Mouse (Mus musculus) heart, postnatal 36 days (tissue): ENCODE results near the gene Gcnt7. TPM values are rescaled to one million over a fixed set of nuclear protein-coding genes. Genes with fewer than 3 reads are reported as not detected.
A peak's percentile ranks its signal among the peaks of the same experiment; 100 is the strongest.

Experiments
- DNase-seq, 2 experiments: peaks; one replicate each; pipeline ENCODE4 v3.0.0; 2021 to 2022
- intact Hi-C: fragments of 180-260 bp; cut with DNase I; formaldehyde crosslinking; loops from one replicate; pipeline ENCODE4 v1.15.1; 2025
- total RNA-seq, 2 experiments: library from RNA; stranded (reverse); gene quantifications; 2 replicates each; pipeline ENCODE4 v1.2.3; 2021

Gene Gcnt7
- not detected for total RNA-seq

DNA sequence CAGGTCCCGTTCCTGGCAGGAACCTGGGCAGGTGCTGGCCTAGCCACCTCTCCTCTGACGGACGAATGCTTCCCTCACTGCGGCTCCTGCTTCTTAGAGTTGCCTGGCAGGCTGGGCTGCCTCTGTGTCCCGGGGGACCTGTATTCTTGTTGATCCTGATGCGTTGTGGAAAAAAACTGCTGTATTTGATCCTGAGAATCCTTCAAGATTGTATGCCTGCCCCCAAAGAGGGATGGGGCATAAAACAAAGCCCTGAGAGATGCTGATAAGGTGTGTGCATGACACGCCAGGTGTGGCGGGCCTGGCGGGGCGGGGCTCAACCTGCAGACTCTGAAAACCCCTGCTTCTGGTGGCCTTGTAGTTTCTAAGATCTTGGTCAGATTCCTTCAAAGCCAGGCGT, at the start of gene Gcnt7:
Gcnt7 (minus strand) TSS at position 101 of the 400 bp plus-strand sequence.
- no peak for DNase-seq
- intact Hi-C loops, result no loop called here

DNA sequence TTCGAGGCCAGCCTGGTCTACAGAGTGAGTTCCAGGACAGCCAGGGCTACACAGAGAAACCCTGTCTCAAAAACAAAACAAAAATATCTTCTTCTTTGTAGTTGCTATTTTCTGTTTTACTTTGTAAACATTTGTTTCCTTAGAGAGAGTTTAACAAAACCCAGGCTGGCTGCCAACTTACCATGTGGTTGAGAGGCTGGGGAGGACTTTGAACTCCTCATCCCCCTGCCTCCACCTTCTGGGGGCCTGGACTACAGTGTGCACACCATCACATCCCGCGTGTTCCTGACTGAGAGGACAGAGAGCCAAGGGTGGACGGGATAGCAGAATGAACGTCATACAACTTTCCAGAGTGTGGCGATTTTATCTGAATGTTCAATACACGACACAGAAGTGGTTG, 47.7 kb upstream of the Gcnt7 start:
- DNase-seq, result no peak
- intact Hi-C loops, result no loop called here

DNA sequence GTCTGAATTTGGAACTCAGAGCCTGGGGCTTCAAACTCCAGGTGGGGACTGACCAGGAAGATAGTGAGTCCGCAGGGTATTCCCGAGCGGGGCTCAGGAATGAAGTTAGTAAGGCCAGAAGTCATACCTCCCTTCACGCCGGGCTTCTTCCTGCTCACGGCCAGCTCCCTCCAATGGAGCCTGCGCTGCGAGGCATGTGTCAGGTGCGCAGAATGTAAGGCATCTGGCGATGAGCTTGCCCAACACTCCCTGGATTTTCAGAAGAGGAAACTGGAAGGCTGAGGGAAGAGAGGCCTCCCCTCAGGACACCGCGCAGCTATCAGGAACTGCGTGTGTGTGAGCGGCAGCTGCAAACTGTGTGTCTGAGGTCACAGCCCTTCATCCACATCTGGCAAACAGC, 43.8 kb upstream of the Gcnt7 start:
- no peak for DNase-seq
- intact Hi-C loops, result loop anchor here (5.0 kb wide), 1 partner anchor 280 kb away; no protein-coding TSS in a partner anchor

DNA sequence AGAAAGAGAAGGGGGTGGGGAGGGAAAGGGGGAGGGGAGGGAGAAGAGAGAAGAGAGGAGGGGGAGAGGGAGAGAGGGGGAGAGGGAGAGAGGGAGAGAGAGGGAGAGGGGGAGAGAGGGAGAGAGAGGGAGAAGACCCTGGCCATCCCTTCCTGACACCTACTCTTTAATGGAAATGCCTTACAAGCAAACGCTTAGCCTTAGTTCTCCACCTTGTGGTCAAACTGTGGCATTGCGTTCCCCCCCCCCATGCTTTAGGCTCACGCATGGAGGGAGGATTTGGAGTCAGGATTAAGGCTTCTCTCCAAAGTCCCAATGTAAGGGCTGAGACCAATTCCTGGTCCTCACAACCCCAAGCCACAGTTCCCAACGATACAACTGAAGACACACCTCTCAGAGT, 42.9 kb upstream of the Gcnt7 start:
- intact Hi-C loops, result loop anchor here (1.0 to 5.0 kb wide), 2 partner anchors 23 to 279 kb away; no protein-coding TSS in a partner anchor

DNA sequence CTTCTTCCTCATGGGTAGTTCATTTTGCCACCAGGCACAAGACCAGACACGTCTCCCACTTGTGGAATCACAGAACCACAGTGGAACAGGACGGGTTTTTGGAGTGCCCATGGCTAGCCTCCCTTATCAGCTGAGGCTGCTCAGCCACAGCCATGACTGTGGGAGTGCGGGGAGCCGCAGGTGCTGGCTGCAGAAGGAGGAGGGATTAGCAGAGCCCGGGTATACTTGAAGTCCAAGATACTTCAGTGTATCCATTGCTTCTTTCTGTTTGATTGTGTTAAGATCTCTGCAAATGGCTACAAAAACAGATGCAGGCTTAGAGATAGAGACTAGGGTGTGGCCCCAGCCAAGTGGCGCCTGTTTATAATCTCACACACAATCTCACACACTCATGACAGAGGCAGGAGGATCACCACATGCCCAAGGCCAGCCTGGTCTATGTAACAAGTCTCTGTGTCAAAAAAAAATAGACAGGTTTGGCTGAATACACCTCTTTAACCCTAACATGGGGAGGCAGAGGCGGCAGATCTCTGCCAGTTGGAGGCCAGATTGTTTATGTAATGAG, 42.4 kb upstream of the Gcnt7 start:
- no peak for DNase-seq
- intact Hi-C loops, result loop anchor here (1.0 to 5.0 kb wide), 2 partner anchors 23 to 279 kb away; no protein-coding TSS in a partner anchor

More for the DNA sequence above, 42.9 kb upstream of the Gcnt7 start:
- peak; percentile 4 to 14 for DNase-seq

DNA sequence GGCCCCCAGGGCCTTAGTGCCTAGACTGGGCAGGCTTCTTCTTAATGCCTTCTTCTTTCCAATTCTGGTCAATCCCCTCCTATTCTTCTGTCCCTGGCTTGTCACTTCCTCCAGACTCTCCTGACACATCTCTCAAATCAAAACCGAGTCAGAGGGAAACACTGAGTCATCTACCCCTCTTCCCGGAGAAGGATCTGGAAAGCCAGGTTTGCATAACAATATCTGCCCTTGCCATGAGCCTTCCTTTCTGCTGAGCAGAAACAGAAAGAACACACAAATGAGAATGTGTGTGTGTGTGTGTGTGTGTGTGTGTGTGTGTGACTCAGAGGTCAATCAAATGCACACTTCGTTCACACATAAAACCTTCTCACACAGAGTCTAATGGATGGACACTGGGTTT, 40.4 kb upstream of the Gcnt7 start:
- intact Hi-C loops, result no loop called here
- no peak for DNase-seq

DNA sequence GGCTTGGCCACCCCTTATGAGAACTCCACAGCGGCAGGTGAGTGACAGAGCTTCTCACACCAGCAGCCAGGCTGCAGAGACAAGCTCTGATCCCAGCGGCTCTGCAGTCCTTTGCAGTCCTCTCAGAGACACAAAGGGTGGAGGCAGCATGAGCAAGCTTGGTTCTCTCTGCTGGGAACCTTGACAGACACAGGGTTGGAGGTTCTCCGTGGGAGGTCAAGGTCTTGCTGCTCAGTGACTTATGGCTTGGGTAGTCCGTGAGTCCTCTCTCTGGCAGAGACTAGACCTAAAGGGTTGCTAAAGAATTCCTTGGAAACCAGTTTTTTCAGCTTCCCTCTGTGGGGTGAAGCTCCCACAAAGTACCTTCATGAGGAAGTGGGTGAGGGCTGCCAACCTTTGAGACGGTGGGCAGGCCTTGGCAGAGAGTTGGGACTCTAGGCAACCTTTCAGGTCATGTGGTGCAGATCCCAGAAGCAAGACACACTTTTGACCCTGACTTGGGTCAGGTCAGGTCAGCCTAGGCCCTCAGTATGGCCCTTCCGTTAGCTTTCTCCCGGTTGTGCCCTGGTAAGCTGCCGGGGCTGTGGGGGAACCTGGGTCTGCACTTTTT, 38.4 kb upstream of the Gcnt7 start:
- intact Hi-C loops, result no loop called here
- no peak for DNase-seq

DNA sequence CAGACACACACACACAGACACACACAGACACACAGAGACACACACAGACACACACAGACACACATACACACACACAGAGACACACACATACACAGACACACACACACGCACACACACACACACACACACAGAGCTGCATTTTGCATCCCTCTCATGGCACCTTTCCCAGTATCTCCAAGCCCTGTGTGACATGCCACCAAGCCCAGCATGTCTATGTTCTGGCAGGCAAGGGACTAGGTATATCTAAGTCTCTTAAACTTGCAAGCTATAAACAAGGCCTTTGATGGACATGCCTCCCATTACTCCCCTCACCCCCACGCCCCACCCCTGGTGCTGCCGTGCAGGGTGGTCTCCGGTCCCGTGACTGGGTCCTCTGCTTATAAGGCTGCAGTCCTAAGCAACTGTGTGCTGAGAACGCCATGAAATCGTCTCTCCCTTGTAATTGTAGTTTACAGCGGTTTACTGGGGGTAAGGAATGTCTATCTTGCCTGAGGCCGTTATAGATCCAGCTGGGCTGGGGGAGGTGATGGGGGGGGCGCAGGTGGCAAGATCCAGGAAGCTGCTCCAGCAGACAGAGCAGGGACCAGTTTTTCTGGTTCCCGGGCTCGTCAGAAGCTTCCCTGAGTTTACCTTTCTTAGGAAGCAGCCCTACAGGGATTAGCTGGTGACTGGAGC, 26.4 kb upstream of the Gcnt7 start:
- intact Hi-C loops, result no loop called here

DNA sequence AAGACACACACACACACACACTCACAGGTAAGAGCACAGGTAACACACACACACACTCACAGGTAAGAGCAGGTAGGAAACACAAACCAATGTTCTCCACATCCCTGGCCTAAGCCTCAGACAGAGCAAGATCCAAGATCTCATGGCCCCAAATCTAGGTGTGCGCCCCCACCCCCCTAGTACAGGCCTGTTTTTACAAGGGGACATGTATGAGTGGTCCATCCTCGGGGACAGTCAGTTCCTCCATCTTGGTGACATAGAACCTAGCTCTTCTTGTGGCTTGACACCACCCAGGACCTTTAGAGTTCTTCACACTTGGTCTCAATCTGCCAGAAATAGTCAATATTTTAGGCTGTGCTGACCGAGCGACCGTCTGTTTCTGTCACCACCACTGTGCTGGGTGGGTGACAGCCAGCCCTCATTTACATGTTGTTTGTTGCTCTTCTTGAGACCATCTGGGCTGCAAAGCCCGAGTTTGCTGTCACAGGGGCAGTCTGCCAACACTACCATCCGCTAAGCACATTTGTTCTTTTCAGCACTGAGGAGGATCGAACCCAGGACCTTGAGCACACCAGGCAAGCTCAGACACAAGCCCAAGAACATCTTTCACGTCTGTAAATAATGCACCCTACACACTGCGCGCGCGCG, 25.5 kb upstream of the Gcnt7 start:
- DNase-seq, result no peak
- intact Hi-C loops, result no loop called here

More for the DNA sequence above, 26.4 kb upstream of the Gcnt7 start:
- DNase-seq, result no peak

DNA sequence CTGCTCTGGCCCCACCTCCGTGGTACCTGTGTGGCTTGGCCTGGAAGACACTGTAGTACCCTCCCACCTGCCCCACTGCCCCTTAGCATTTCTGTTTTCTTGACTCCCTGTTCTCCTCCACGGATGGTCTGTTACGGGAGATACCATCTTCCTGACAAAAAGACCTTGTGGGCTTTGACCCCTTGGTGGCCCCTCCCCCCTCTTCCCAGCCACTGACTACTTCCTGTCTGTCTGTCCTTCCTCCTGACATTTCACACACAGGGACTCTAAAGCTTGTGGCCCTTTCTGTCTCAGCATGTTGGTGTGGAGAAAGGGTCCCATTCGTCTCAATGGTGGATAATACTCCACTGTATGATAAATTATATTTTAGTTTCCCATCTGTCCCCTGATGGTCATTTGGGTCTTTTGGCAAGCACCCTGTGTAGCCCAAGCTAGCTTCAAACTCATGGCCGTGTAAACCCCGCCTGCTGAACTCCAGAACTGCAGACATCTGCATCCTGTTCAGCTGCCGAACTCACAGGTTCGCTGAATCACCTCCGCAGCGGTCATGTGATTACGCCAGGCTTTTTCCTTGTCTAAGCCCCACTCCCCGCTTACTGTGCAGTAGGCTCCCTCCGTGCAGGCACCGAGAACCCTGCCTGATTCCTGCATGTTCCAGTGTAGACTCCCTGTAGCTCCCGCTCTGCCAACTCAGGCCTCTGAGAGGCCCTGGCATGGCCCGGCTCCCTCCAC, 23.4 kb upstream of the Gcnt7 start:
- no peak for DNase-seq
- intact Hi-C loops, result no loop called here

DNA sequence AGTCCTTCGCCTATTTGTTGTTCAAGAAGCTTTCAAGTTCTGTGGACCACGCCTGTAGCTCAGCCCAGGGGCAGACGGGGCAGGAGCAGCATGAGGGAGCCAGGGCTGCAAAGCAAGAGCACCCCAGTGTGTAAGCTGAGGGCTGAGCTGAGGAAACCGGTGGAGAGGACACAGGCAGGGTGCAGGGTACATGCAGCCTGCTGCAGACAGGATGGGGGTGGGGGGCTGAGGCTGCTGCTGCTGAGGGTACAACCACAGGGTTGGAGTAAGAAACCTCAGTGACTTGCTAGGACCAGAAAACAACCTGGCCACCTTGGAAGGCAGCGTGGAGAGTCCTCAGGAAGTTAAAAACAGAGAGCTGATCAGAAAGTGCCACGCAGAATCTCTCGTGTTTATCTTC, 21.9 kb upstream of the Gcnt7 start:
- intact Hi-C loops, result no loop called here

DNA sequence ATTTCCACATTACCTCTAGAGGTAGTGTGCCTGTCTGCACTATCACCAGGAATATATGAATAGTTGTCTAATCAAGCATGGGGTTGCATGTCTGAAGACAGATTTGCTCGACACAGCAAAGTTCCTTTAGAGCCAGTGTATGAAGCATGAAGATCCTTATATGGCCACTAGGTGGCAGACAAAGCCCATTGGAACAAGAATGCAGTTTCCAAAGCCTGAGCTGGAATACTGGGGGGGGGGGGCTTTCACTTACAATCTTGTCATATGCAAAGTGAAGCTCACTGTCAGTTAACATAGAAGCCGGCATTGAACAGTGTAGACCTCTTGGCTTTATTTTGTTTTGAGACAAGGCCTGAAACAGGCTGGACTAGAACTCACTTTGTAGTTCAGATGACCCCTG, 19.5 kb upstream of the Gcnt7 start:
- intact Hi-C loops, result loop anchor here (1.0 to 5.0 kb wide), 6 partner anchors 23 to 611 kb away; no protein-coding TSS in a partner anchor
- DNase-seq, result peak; percentile 20 to 46

More for the DNA sequence above, 21.9 kb upstream of the Gcnt7 start:
- DNase-seq, result no peak

DNA sequence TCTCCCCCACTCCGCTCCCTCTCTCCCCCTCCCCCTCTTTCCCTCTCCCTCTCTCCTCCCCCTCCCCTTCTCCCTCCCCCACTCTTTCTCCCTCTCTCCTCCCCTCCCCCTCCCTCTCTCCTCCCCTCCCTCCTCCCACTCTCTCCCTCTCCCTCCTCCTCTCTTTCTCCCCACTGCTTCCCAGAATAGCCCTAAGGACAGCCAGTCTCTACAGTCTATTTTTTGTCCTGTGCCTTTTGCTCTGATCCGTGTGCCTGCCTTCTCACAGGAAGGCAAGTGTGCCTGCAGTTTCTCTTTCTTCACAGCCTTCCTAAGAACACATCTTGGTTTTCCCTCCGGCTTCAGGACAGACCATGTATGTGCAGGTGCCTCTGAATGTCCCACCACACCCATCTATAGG, 19.0 kb upstream of the Gcnt7 start:
- no peak for DNase-seq
- intact Hi-C loops, result loop anchor here (2.0 to 5.0 kb wide), 3 partner anchors 280 to 520 kb away; no protein-coding TSS in a partner anchor

DNA sequence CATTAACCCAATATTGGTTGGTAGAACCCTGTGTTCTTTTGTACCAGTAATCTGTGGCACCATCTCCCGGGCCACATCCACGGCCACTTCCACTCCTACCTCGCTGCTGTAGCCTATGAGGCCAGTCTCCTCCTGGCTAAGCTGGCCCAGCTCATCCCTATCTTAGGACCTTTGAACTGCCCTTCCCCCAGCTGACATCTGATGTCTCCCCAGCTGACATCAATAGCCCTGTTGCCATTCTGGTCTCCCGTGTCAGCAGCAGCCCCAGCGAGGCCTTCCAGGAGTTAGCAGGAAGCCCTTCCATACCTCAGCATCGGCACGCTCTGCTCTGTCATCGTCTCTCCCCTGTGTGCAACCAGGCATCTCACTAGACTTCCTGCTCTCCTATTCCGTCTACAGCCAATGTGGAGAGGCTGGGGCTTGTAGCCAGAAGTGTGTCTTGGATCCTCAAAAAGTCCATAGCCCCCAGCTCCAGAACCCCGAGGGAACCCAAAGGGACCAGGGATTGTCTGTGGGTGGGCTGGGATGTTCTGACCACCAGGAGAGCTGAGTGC, 18.4 kb upstream of the Gcnt7 start:
- intact Hi-C loops, result loop anchor here (2.0 to 5.0 kb wide), 3 partner anchors 281 to 521 kb away; no protein-coding TSS in a partner anchor
- DNase-seq, result no peak

DNA sequence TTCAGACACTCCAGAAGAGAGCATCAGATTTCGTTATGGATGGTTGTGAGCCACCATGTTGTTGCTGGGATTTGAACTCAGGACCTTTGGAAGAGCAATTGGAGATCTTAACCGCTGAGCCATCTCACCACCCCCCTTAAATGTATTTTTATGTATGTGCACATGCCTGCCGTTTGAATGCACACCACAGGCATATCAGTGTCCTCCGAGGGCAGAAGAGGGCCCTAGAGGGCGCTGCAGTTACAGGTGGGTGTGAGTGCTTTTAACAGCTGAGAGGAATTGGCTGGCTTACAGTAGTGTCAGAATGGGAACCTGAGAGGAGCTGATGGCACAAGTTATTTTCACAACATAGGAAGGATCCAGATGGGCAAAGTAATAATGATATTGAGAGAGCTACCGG, 16.6 kb upstream of the Gcnt7 start:
- peak in 1 of 2 experiments; percentile 20 for DNase-seq
- intact Hi-C loops, result loop anchor here (5.0 kb wide), 2 partner anchors 282 to 522 kb away; no protein-coding TSS in a partner anchor

DNA sequence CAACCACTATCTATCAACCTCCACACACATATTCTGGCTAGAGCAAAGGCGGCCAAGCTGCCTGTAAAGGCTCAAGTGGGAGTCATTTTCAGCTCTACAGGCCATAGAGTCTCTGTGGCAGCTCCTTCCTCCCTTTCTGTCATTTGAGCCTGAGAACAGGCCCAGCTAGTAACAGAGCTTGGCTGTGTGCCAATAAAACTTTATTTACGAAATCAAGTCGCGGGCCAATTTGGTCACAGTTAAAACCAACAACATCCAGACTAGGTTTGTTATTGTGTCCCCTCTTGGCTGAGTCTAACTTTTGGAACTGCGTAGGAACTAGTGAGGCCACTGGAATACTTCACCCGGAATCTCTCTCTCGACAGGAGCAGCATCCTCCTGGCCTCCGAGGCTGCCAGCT, 15.2 kb upstream of the Gcnt7 start:
- DNase-seq, result no peak
- intact Hi-C loops, result no loop called here

DNA sequence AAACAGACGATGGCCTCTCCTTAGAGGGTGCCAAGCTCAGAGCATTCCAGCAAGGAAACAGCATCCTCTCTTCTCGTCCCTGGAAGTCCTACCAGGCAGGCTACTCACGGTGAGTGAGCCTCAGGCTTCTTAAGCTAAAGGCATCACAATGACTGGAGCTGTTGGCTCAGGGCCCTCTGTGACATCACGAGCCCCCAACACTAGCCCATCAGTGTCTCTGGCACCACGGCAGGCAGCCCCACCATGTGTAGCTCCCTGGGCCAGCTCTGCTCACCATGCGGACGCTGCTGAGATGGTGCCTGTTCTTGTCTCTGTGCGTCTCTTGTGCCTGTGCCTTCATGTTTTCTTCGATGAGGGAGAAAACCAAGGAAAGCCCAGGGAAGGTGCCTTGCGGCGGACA, 13.9 kb upstream of the Gcnt7 start, which contains the start of gene Fam209:
Fam209 (plus strand) TSS at position 203 of the 400 bp plus-strand sequence.
- DNase-seq, result no peak
- intact Hi-C loops, result no loop called here

DNA sequence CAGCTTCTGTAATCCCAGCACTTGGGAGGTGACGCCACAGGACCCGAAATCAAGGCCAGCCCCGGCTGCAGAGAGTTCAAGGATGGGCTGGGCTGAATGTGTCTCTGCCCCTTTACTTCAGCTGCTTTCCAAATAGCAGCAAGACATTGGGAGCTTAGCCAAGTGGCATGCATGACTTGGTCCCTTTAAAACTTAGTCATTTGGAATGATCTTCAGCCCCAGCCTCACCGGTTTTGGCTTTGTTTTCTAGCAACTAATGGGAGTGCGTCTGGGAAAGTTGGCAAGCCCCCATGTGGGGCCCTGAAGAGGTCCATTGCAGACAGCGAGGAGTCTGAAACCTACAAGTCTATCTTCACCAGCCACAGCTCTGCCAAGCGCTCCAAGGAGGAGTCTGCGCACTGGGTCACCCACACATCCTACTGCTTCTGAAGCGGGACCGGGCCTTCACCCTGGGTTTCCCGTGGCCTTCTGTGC, 10.0 kb upstream of the Gcnt7 start:
- intact Hi-C loops, result no loop called here
- no peak for DNase-seq

DNA sequence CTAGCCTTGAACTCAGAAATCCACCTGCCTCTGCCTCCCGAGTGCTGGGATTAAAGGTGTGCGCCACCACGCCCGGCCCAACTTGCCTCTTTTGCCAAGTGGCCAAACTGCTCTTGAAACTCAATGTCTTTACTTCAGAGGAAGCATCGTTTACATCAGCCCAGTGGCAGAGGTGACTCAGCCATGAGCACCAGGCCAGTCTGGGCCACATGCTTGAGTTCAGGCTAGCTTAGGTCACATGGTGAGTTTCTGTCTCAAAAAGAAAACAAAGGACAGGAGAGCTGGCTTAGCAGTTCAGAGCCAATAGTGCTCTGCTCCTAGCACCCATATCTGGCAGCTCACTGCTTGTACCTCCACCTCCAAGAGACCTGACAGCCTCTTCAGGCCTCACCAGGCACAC, 8.8 kb upstream of the Gcnt7 start:
- DNase-seq, result no peak
- intact Hi-C loops, result no loop called here
